ENCODE assay signal across 11 mouse cellular contexts in the genomic region with DNA sequence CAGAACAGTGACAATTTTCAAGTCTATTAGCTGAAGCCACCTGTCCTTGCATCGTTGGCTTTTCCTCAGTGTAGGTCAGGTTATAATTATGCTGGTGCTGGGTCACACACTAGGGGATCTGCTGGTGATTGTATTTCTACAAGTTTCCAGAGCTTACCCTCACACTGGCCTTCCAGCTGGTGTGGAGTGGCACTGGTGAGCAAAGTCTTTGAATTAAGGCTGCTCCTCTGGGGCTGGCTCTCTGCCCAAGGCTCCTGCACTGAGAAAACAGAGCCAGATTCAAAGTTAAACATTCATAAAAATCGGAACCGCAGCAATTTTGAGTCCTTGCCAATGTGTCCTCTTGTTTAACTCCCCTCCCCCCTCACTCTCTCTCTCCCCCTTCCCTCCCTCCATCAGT.
DNase-seq lines count a peak whose midpoint lies in the region; ATAC-seq lines count a peak whose summit lies in the region.
"Had no signal": no experiment of that assay in that cellular context is flagged by ENCODE, and none has a peak within 500 bp of the region (broad histone marks: within the 10 kb centered on the region; RNA-seq: fewer than 3 reads in every experiment).

No protein-coding gene starts in this region.

- no peaks in the 10 kb centered on the region for H3K27me3 ChIP-seq in midbrain, embryonic 14.5 days (ENCODE audit: control insufficient read depth, insufficient read depth, low read length)
- H3K27me3 ChIP-seq in midbrain, embryonic 10.5 days (ENCODE audit: low read depth, poor library complexity, severe bottlenecking) = no peaks in the 10 kb centered on the region
- H3K27me3 ChIP-seq in embryonic facial prominence, embryonic 10.5 days (replicated peaks; ENCODE audit: low read depth, poor library complexity, severe bottlenecking) = no peaks in the 10 kb centered on the region
- H3K27me3 ChIP-seq in limb, embryonic 10.5 days (ENCODE audit: low read depth, poor library complexity, severe bottlenecking) = no peaks in the 10 kb centered on the region
- no peaks in the 10 kb centered on the region for H3K27me3 ChIP-seq in stomach, embryonic 16.5 days (ENCODE audit: control insufficient read depth, insufficient read depth, low read length)

- H3K4me1 ChIP-seq in midbrain, embryonic 14.5 days (ENCODE audit: control insufficient read depth, insufficient read depth, low read length) = no peaks in the 10 kb centered on the region
- H3K4me1 ChIP-seq in midbrain, embryonic 10.5 days = peaks cover 4% of the 10 kb centered on the region; the same call in 1 of the 2 replicates
- H3K4me1 ChIP-seq in embryonic facial prominence, embryonic 10.5 days = peaks cover 16% of the 10 kb centered on the region
- H3K4me1 ChIP-seq in limb, embryonic 10.5 days = peaks cover 27% of the 10 kb centered on the region
- H3K4me1 ChIP-seq in stomach, embryonic 16.5 days (ENCODE audit: control insufficient read depth, insufficient read depth, low read length) = peaks cover 13% of the 10 kb centered on the region
- H3K4me1 ChIP-seq: megakaryocyte, embryonic 14.5 days had no signal

- 60% methylated on average over 3 of the region's 3 CpGs for WGBS in midbrain, embryonic 14.5 days
- WGBS in midbrain, embryonic 10.5 days = 87% methylated on average over 3 of the region's 3 CpGs
- WGBS in embryonic facial prominence, embryonic 10.5 days = 71% methylated on average over 3 of the region's 3 CpGs
- WGBS in limb, embryonic 10.5 days = 77% methylated on average over 3 of the region's 3 CpGs
- WGBS in stomach, embryonic 16.5 days = 18% methylated on average over 3 of the region's 3 CpGs

- no peak overlapping the region for H3K9ac ChIP-seq in midbrain, embryonic 14.5 days (replicated peaks; ENCODE audit: low read length)
- no peak overlapping the region for H3K9ac ChIP-seq in stomach, embryonic 16.5 days (ENCODE audit: low read length)

- no peaks in the 10 kb centered on the region for H3K9me3 ChIP-seq in midbrain, embryonic 14.5 days (ENCODE audit: control insufficient read depth, low read length)
- no peaks in the 10 kb centered on the region for H3K9me3 ChIP-seq in midbrain, embryonic 10.5 days (replicated peaks)
- no peaks in the 10 kb centered on the region for H3K9me3 ChIP-seq in embryonic facial prominence, embryonic 10.5 days
- no peaks in the 10 kb centered on the region for H3K9me3 ChIP-seq in limb, embryonic 10.5 days (replicated peaks)
- no peaks in the 10 kb centered on the region for H3K9me3 ChIP-seq in stomach, embryonic 16.5 days (replicated peaks; ENCODE audit: control insufficient read depth, low read length)

- no peak overlapping the region for H3K4me3 ChIP-seq in midbrain, embryonic 14.5 days (replicated peaks; ENCODE audit: low read depth, low read length)
- no peak overlapping the region for H3K4me3 ChIP-seq in midbrain, embryonic 10.5 days
- no peak overlapping the region for H3K4me3 ChIP-seq in embryonic facial prominence, embryonic 10.5 days
- no peak overlapping the region for H3K4me3 ChIP-seq in limb, embryonic 10.5 days
- H3K4me3 ChIP-seq in stomach, embryonic 16.5 days (replicated peaks; ENCODE audit: low read length) = no peak overlapping the region
- H3K4me3 ChIP-seq: megakaryocyte, embryonic 14.5 days had no signal

- no peak overlapping the region for H3K27ac ChIP-seq in midbrain, embryonic 14.5 days (replicated peaks; ENCODE audit: low read depth, low read length)
- no peak overlapping the region for H3K27ac ChIP-seq in midbrain, embryonic 10.5 days (replicated peaks)
- peak overlapping the region; percentile 35; the same call in 1 of the 2 replicates for H3K27ac ChIP-seq in embryonic facial prominence, embryonic 10.5 days (replicated peaks)
- H3K27ac ChIP-seq in limb, embryonic 10.5 days = 0 out of 2 replicates have a peak overlapping the region, but pooled peaks have one; percentile 30
- H3K27ac ChIP-seq in stomach, embryonic 16.5 days (ENCODE audit: low read length) = no peak overlapping the region

- peak; percentile 53 for DNase-seq in midbrain, embryonic 14.5 days
- DNase-seq in midbrain, embryonic 10.5 days (ENCODE audit: low spot score) = no peak
- no peak for DNase-seq in embryonic facial prominence, embryonic 10.5 days (ENCODE audit: low spot score)
- peak; percentile 19 for DNase-seq in limb, embryonic 10.5 days (ENCODE audit: low spot score)
- DNase-seq in frontal cortex, postnatal 25 days (ENCODE audit: low spot score in 2 of 2) = no peak
- DNase-seq in embryo, embryonic 10.5 days (ENCODE audit: low spot score) = no peak
- DNase-seq: layer of hippocampus, adult 9-11 months had no signal

- no peak overlapping the region for H3K4me2 ChIP-seq in midbrain, embryonic 14.5 days (ENCODE audit: low read length)
- H3K4me2 ChIP-seq in stomach, embryonic 16.5 days (ENCODE audit: low read depth, low read length) = no peak overlapping the region

- no peaks in the 10 kb centered on the region for H3K36me3 ChIP-seq in midbrain, embryonic 14.5 days (ENCODE audit: control insufficient read depth, insufficient read depth, low read length)
- H3K36me3 ChIP-seq in midbrain, embryonic 10.5 days = no peaks in the 10 kb centered on the region
- H3K36me3 ChIP-seq in embryonic facial prominence, embryonic 10.5 days (replicated peaks) = no peaks in the 10 kb centered on the region
- no peaks in the 10 kb centered on the region for H3K36me3 ChIP-seq in limb, embryonic 10.5 days
- H3K36me3 ChIP-seq in stomach, embryonic 16.5 days (ENCODE audit: control insufficient read depth, insufficient read depth, low read length) = no peaks in the 10 kb centered on the region

- ATAC-seq in midbrain, embryonic 14.5 days (ENCODE audit: low FRiP score, low TSS enrichment) = no peak
- peak; percentile 60; the same call in 1 of the 2 replicates for ATAC-seq in stomach, embryonic 16.5 days (ENCODE audit: insufficient read depth, low FRiP score)
- no peak for ATAC-seq in megakaryocyte progenitor cell, adult 5-6 weeks (replicated peaks; ENCODE audit: poor library complexity)
- ATAC-seq: forebrain, embryonic 16.5 days had no signal

Comparison
In these comparisons a context has a peak if more than half of its experiments do, and no peak if none do; other contexts are left out.
1. DNase-seq: peak in midbrain, embryonic 14.5 days (single experiment) and limb, embryonic 10.5 days (single experiment); none in midbrain, embryonic 10.5 days (single experiment), embryonic facial prominence, embryonic 10.5 days (single experiment), frontal cortex, postnatal 25 days (0 of 2) and embryo, embryonic 10.5 days (single experiment).
2. H3K27ac ChIP-seq: peak in embryonic facial prominence, embryonic 10.5 days (single experiment) and limb, embryonic 10.5 days (single experiment); none in midbrain, embryonic 14.5 days (single experiment), midbrain, embryonic 10.5 days (single experiment) and stomach, embryonic 16.5 days (single experiment).